ENCODE assay signal across 18 mouse cellular contexts in the genomic region with DNA sequence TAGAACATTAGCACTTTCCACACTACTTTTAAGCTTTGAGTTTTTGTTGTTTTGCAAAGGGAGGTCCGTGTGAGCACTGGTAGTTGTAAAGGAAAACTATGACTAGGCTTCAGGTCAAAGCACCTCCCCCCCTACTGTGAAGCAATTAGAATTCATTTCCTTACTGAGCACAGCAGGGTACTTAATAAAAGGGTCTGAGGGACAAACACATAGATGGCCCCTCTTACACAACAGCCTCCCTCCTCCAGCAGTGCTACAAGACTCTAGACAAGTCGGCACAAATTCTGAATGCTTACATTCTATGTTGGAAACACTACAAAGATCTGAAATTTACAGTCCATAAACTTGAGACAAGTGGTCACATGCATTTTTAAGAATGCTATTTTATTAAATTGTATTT.
"Had no signal": no experiment of that assay in that cellular context is flagged by ENCODE, and none has a peak within 500 bp of the region (broad histone marks: within the 10 kb centered on the region; RNA-seq: fewer than 3 reads in every experiment).

No protein-coding gene starts in this region.

- H3K27ac ChIP-seq: limb, embryonic 12.5 days; limb, embryonic 15.5 days; liver, embryonic 14.5 days; macrophage; midbrain, embryonic 12.5 days; midbrain, embryonic 15.5 days; neural tube, embryonic 12.5 days; neural tube, embryonic 15.5 days had no signal

- H3K36me3 ChIP-seq: limb, embryonic 12.5 days; limb, embryonic 15.5 days; midbrain, embryonic 12.5 days; midbrain, embryonic 15.5 days; neural tube, embryonic 12.5 days; neural tube, embryonic 15.5 days had no signal

- H3K4me2 ChIP-seq: limb, embryonic 12.5 days; limb, embryonic 15.5 days; liver, embryonic 11.5 days; midbrain, embryonic 12.5 days; midbrain, embryonic 15.5 days; neural tube, embryonic 12.5 days; neural tube, embryonic 15.5 days had no signal

- H3K9me3 ChIP-seq: limb, embryonic 12.5 days; limb, embryonic 15.5 days; midbrain, embryonic 12.5 days; midbrain, embryonic 15.5 days; neural tube, embryonic 12.5 days; neural tube, embryonic 15.5 days had no signal

- H3K9ac ChIP-seq: limb, embryonic 12.5 days; limb, embryonic 15.5 days; liver, embryonic 14.5 days; liver, postnatal 0 days; midbrain, embryonic 12.5 days; midbrain, embryonic 15.5 days; neural tube, embryonic 12.5 days; neural tube, embryonic 15.5 days had no signal

- H3K4me3 ChIP-seq: limb, embryonic 12.5 days; limb, embryonic 15.5 days; midbrain, embryonic 12.5 days; midbrain, embryonic 15.5 days; neural tube, embryonic 12.5 days; neural tube, embryonic 15.5 days had no signal

- H3K27me3 ChIP-seq: limb, embryonic 12.5 days; limb, embryonic 15.5 days; midbrain, embryonic 12.5 days; midbrain, embryonic 15.5 days; neural tube, embryonic 12.5 days; neural tube, embryonic 15.5 days had no signal

- H3K4me1 ChIP-seq: limb, embryonic 12.5 days; limb, embryonic 15.5 days; midbrain, embryonic 12.5 days; midbrain, embryonic 15.5 days; neural tube, embryonic 12.5 days; neural tube, embryonic 15.5 days had no signal

- DNase-seq: kidney, adult 18-20 months; kidney, postnatal 4 days; left cerebral cortex, postnatal 4 days; liver, postnatal 0 days; lung, postnatal 10 days; thymus, adult 18-20 months; thymus, postnatal 36 days had no signal

- ATAC-seq: inflammation-experienced regulatory T-cells, adult 6 months; intestine, embryonic 16.5 days; liver, postnatal 0 days; midbrain, embryonic 15.5 days had no signal
